Mouse (Mus musculus) brain, embryonic 14.5 days (tissue): ENCODE data around the gene Dlx2. TPM values are rescaled to one million over a fixed set of nuclear protein-coding genes. Genes with fewer than 3 reads are reported as not detected.

Experiments
- DNase-seq: peaks from one replicate; pipeline ENCODE4 v3.0.0-alpha.2; 2011; ENCODE audit warnings: low read depth
- CTCF ChIP-seq: fragments of 200-500 bp; IDR thresholded peaks from 2 replicates; pipeline ENCODE4 v1.5.1; 2012; ENCODE audit warnings: inconsistent platforms, mild to moderate bottlenecking, moderate library complexity, borderline replicate concordance; ENCODE audit not compliant: insufficient read depth, insufficient read length; ENCODE audit errors: extremely low read depth
- POLR2A ChIP-seq: fragments of 200-500 bp; IDR thresholded peaks from 2 replicates; pipeline ENCODE4 v1.6.1; 2012; ENCODE audit warnings: mild to moderate bottlenecking, inconsistent platforms, borderline replicate concordance; ENCODE audit not compliant: poor library complexity, insufficient read depth, insufficient read length, severe bottlenecking; ENCODE audit errors: extremely low read depth
- polyA plus RNA-seq: library from polyadenylated mRNA; depleted of rRNA; stranded (reverse); fragments of >200 nt; gene quantifications from 2 replicates; pipeline ENCODE4 v1.2.3, GENCODE M21; 2012; rRNA removed

The Dlx2 gene
- polyA plus RNA-seq, 1 experiment: 32.8 TPM

DNA sequence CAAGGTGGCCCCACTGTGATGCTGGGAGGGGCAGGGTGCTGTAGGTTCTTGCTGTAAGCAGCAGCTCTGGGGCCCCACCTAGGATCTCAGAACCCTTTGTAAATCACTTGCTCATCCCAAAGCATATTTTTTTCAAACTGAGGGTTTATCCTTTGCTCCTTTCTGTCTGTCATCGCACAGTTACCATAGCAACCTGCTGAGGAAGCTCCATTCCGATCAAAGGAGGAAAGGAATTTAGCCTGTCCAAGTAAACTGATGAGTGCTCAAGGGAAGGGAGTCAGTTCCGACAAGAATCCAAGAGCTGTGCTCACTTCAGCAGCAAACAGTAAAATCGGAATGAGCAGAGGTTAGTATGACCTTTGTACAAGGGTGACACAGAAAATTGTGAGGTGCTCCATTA is 51.6 kb downstream of the Dlx2 start:
- DNase-seq: peak; percentile 71
- TF ChIP-seq CTCF (no peak), POLR2A (no peak)

DNA sequence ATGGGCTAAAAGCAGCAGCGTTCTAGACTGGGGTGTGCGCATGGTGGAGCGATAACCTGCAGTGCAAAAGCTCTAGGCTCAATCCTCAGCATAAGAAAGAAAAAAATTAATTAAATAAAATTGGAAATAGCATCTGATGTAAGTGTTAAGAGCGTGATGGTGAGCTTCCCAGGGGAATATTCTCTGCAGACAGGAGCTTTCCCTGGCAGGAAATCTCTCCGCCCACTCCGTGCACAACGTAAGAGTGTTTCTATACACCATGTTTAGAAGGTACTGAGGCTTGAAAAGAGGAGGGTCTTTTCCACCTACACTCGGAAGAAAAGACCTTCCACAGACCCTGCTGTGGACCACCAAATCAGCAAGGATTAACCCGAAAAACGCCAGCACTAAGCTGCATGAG is 52.1 kb downstream of the Dlx2 start:
- DNase-seq: peak; percentile 65

More for the DNA sequence above, 52.1 kb downstream of the Dlx2 start:
- TF ChIP-seq POLR2A: no peak
- TF ChIP-seq CTCF: no peak

Other genes starting within 250 kb of the Dlx2 start
- gene Slc25a12, start 179.0 kb downstream of the Dlx2 start, polyA plus RNA-seq: 65.5 and 73.7 TPM in 2 replicates
- gene Hat1, start 157.8 kb downstream of the Dlx2 start, polyA plus RNA-seq: 35.6 and 50.3 TPM in 2 replicates
- gene Metap1d, start 93.5 kb downstream of the Dlx2 start, polyA plus RNA-seq: 42.5 and 77.8 TPM in 2 replicates
- gene Dlx1, start 18.6 kb downstream of the Dlx2 start, polyA plus RNA-seq: 93.3 and 265 TPM in 2 replicates
- 30.7 and 36.8 TPM in 2 replicates for gene Itga6, start 198.9 kb upstream of the Dlx2 start, polyA plus RNA-seq